Mouse (Mus musculus) hematopoietic stem cell, adult 5-6 weeks (primary cell): Measurements from ENCODE around the gene Cdx4. TPM values are rescaled to one million over a fixed set of nuclear protein-coding genes. Genes with fewer than 3 reads are reported as not detected.
A peak's percentile ranks its signal among the peaks of the same experiment; 100 is the strongest.

Experiments used
- ATAC-seq, 2 experiments: fragments of 125-278 bp in 1 of 2; replicated peaks in 1 of 2; 2 replicates each; pipeline ENCODE4 v1.8.0; 2016 to 2017; ENCODE audit warnings: inconsistent platforms in 2 of 2, mild to moderate bottlenecking in 2 of 2, moderate number of reproducible peaks in 2 of 2, low read depth in 1 of 2, moderate TSS enrichment in 1 of 2; ENCODE audit not compliant: low FRiP score in 2 of 2, poor library complexity in 2 of 2, severe bottlenecking in 2 of 2, insufficient read depth in 1 of 2, low TSS enrichment in 1 of 2
- total RNA-seq: library from RNA; stranded (forward); fragments of 172-1452, 232-1000 nt; gene quantifications from 2 replicates; pipeline ENCODE4 v1.2.3, GENCODE M21; 2017

The Cdx4 gene
- total RNA-seq, result not detected in 2 replicates

DNA sequence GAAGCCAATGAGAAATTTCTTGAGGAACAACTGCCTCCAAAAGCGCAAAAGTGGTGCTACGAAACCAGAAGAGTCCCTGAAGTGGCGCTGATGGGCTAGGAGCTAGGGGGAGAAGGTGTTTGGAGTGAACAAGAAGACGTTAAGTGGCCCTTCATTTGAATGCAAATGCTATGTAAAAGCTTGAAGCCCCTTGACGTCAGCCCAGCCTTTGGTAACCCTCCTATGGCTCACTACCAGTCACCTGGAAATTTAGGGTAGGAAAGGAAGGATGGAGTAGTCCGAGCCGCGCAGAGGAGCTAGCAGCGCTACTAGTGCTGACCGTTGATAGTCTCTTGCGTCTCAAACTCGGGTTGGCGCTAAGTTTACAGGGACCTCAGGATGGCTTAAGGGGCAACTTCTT is at the start of gene Cdx4:
Cdx4 (plus strand) TSS at position 253 of the 400 bp plus-strand sequence.
- no peak for ATAC-seq

DNA sequence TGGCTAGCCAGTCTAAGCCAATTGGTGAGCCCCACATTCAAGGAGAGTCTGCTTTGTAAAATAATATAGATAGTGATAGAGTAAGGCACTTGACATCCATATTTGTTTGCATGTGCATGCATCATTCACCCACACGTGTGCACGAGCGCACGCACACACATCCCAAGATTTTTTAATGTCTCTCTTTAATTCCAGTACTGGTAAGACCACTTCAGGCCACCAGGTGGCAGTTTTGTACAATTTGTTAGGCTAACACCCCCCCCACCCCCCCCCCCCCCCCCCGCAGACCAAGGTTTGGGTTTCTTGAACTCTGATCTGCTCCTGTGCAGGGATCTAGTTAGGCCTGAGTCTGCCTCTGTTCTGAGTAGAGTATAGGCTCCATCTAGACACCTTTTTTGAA is 46.9 kb upstream of the Cdx4 start:
- no peak for ATAC-seq

DNA sequence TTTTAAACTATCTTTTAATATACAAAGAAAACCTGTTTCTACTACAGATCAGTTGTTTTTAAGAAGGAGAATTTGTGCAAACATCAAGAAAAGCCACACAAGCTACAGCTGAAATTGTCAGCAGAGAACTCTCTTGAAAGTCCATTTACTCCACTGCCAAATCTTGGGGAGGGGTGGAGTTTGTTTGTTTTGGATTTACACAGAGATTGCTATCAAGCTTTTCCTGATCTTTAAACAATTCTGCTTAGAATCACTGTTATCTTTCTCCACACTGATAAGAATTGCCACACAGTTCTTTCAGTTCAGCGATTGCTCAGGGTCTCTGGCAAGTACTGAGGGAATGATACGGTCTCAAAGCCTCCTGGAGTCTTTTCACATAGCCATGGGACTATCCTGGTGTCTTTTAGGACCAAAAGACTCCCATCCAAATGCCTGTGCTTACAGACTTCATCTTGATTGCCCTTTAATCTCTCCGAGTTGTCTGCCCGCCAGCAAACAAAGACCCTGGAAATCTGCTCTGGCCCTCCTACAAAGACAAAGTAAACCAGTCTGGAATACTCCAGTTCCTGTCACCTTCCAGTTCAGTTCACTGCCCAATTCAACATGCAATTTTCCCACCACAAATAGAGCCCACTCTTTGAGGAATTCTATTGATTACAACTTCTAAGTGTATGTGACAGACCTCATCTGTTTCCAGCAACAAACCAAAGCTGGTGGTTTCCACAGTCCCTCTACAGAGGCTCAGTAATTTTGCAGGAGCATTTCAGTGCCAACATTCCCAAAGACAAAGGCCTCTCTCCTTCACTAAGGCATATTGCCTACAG is 34.1 kb upstream of the Cdx4 start:
- ATAC-seq, result no peak

DNA sequence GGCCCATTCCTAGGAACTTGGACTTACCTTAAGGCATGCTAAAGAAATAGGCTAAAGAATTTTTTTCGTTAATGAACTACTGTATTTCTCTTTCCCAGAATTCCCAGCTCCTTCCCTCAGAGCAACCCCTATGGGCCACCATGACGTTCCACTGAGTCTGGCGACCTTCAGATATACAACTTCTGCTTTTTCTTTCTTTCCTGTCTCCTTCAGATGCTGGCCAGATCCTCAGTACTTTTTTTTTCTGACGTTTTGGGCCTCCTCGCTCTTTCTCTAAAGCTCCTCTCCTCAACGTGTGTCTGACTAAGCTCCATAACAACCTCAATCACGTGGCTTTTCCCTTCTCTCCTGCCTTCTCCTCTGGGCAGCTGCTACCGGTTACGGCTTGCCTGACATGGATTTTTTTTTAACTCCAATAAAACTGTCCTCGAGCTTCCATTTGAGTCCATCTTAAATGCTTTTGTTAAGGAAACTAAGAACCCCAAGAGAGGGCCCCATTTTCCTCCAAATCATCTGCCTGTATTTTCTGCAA is 33.3 kb upstream of the Cdx4 start:
- ATAC-seq, result peak; percentile 46 to 48; a peak in 3 of 4 replicates

DNA sequence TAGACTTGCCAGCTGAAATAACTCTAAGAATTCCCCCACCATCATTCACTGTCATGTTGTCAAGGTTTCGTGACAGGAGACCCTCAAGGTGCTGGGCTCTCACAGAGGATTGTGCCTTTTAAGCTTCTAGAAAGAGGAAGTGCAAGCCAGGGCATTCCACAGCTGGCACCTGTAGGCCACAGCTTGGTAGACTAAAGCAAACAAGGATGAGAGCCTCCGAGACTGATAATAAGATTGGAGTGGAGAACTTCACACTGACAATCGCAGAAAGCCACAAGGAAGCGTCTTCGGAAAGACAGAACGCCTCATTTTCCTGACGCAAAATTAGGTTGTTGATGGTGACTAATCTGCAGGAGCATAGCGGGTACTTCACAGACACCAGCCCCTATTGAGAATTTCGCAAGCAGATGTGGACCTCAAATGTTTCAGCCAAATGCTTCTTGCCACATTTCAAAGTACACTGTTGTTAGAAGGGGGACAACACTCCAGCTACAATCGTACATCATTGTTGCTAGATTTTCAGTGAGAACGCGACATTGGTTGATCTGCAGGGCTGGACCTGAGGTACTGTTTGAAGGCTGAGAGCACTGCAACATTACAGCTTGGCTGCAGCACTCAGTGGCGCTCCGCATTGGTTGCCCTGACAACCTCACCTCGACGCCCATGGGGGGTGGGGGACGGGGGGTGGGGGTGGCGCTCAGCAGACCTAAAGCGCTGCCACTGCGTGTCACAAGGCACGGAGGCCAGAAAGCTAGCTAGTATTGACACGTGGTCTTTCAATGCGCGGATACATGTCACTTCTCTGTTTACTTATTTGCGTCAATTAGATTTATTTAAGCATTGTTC is 32.5 kb upstream of the Cdx4 start:
- peak; percentile 56 to 80; a peak in 2 of 4 replicates for ATAC-seq

DNA sequence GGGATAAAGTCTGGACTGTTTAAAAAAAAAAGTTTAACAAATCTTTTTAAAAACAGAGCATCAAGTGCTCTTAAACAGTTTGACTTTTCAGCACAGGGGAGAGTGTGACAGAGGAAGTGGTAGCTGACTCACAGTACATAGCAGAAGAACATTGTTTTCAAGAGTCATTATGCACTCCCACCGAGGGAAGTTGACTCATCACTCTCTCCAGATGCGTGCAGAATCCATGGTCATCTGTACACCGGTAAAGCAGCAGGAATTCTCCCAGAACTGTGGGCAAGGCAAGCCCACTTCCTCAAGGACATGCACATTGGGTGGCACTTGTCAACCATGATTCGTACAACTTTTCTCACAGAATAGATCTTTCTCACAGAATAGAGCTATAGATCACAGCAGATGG is 22.3 kb upstream of the Cdx4 start:
- ATAC-seq, result no peak

DNA sequence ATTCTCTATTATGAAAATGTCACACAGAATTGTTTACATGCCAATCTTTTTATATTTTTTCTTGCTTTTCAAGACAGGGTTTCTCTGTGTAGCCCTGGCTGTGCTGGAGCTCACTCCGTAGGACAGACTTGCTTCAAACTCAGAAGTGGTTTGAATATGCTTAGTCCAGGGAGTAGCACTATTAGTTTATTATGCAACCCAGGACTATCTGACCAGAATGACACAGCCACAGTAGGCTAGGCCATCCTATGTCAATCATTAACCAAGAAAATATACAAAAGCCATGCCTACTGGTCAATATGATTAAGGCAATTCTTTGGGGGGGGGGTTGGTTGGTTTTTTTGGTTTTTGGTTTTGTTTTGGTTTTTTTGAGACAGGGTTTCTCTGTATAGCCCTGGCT is 12.9 kb upstream of the Cdx4 start:
- ATAC-seq, result no peak

DNA sequence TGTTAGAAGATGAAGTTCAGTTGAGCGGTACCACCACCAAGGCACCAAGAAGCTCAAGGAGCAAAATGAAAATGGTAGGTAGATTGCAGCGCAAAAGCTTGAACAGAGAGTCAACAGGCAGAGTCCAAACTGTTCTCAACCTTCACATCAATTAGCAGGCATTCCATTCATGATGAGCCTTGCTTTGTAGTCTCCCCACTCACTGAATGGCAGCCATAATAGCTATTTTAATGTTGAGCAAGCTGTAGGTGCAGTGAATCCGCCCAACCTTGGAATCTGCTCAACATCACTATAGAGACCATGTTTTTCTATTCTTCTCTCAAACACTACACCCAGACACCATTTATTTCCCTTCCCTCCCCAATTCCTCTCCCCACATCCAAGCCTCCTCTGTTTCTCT is 9.5 kb upstream of the Cdx4 start:
- ATAC-seq, result no peak

DNA sequence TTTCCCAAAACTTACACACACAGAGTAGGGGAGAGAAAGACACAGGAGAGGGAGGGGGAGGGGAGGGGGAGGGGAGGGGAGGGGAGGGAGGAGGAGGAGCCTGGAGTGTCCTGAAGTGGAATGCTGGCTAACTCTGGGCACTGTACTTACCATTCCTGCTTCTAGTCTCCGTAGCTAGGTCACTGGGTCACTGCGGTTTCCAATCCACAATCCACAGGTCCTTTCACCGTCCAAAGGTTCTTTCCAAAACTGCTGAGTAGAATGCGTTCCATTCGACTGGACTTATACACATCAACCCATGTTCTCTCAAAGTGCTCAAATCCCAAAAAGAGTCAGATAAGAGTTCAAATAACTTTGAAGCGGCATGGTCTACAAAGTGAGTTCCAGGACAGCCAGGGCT is 7.1 kb upstream of the Cdx4 start:
- no peak for ATAC-seq

DNA sequence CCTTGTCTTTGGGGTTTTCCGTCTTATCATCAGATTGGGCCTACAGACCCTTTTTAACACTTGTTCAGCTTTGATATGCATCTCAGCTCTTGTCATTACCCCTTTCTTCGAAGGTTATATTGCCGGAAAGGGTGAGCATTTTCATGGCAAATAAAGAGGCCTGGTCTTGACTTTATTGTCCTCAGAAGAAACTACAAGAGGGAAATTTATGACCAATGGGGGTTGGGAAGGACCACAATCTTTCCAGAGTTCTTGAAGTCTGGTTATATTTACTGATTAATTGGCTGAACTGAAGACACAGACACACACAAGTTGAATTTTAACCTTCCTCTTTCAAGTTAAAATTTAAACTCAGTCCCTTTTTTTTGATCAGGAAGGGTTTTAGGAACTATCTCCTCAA is 4.7 kb downstream of the Cdx4 start:
- ATAC-seq, result no peak

DNA sequence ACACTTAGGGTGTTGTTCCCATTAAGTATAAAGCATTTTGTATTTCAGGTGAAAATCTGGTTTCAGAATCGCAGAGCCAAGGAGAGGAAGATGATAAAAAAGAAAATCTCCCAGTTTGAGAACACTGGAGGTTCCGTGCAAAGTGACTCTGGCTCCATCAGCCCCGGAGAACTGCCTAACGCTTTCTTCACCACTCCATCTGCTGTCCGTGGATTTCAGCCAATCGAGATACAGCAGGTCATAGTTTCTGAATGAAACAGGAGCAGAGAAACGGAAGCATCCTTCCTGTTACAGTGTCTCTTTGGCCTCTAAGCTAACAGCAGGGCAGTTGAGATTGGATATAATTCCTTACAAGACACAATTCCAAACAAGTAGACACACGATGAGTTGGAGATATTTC is 8.2 kb downstream of the Cdx4 start:
- no peak for ATAC-seq

DNA sequence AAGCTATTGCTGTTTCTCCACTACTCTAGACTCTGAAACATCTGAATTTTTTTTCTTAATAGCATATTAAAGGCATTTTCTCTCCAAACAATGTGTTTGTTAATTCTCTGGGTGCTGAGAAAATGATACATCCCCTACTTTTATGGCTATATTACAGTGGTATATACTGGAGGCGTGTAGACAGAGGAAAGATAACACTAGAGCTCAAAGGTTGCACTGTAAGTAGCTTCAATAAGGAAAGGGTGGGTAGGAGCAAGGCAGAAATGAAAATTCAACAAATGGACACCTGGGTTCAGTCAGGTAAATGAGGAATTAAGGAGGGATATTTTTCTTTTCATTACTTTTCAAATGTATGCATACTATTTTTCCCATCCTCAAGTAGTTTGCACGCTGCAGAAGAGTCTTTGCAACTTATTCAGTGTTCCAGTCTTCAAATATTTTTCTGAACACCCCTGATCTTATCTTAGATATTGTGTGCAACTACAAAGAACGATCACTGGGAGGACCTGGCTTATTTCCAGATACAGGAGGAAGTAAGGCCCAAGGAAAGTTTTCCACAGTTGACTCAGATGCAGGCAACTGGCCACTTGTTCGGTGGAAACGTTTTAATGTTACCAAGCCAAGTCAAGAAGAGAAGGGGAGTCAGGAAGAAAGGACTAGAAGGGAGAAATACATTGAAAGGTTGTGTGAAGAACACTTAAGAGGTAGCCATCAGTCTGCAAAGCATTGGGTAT is 10.1 kb downstream of the Cdx4 start:
- no peak for ATAC-seq

DNA sequence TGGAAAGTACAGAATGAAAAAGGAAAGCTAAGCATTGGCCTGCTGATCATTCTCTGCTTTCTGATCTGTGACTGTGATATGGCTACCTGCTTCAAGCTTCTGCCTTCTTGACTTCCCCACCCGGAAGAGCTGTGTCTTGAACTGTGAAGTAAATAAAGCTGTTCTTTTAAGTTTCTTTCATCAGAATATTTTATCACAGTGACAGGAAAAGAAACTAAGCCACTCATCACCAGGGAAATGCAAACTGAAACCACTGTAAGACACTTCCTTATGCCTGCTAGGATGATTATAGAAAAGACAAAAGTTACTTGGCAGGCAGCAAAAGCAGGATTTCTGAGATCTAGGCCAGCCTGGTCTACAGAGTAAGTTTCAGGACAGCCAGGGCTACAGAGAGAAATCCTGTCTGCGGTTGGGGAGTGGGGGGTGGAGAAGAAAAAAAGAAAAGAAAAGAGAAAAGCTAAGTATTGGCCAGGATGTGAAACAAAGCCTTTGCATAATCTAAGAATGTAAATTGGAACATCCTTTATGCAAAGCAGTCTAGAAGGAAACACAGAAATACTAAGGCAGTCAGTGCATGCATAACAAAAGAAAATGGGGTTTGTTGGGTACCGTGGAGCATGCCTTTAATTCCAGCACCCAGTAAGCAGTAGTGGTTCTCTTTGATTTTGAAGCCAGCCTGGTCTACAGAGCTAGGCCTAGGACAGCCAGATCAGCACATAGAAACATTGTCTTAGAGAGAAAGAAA is 20.3 kb downstream of the Cdx4 start:
- no peak for ATAC-seq

DNA sequence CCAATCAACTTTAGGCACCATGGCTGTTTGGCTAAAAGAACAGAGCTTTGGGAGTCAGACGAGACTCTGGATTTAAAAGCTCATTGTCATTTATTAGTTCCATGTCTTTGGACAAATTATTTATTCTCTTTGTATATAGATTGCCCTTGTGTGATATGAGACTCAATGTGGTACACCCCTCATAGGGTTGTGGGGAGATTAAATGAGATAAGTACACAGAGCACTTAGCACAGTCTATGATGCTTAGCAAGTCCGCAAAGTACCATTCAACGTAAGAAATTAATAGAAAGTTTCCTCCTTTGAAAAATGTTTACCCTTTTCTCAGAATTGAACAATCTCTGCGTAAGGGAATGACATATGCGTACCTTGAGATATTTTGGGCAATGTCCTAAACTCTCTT is 34.6 kb downstream of the Cdx4 start:
- ATAC-seq, result no peak

DNA sequence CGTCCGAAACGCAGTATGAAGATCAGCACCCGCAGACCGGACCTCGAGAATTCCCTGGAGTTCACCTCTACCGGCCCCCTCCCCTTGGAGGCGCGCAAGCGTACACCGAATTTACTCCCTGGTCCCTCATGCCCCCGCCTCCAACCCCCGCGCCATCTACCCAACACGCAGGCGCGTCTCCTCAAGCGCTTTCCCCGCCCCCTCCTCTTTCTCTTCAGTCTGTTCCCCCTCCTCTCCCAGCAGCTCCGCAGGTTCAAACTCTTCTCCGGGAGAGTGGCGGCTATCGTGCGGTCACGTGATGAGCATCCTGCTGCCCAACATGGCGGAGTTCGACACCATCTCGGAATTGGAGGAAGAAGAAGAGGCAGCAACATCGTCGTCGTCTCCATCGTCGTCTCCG is 35.1 kb downstream of the Cdx4 start, which contains the start of gene Chic1:
Chic1 (plus strand) TSS at position 190 of the 400 bp plus-strand sequence.
- ATAC-seq, result peak in 1 of 2 experiments; percentile 59; a peak in 2 of 4 replicates

DNA sequence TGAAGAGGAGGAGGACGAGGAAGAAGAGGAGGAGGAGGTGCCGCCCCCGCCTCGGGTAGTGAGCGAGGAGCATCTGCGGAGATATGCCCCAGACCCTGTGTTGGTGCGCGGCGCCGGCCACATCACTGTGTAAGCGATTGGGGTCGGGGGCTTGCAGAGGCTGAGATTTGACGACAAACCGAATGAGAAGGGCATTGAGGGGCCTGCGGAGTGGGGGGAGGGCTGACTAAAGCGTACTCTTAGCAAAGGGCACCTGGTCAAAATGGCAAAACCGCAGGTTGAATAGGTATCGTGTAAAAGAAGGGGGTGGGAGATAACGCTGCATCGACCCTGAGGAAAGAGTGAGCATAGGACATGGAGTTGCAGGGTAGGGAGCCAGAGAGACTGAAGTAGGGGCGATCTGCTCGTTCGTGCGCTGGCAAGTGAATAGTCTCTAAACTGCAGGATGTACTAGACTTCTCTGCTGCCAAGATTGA is 35.6 kb downstream of the Cdx4 start:
- 0 out of 4 replicates have a peak, but pooled peaks of 1 of the 2 experiments have one; percentile 17 for ATAC-seq

DNA sequence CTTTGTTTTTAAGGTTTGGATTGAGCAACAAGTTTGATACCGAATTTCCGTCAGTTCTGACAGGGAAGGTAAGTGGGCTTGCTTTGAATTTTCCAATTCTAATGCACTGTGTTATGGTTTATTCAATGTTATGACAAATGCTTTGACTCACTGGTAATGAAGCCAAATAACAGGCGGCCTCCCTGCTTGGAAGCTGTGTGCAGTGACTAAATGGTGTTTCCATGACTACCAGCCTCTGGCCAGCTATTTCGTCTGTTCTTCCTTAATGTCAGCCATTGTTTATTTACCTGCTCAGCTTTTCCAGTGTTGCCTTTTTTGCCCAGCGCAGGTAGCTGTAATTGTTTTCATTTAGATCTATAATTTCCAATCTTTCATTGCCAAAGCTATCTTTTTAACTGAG is 45.0 kb downstream of the Cdx4 start:
- ATAC-seq, result no peak
